Mouse (Mus musculus) mouse trophoblast stem cell (cell line): ENCODE measurements around the gene Ints1.
"Not testable (repeated sequence)": the region's sequence is repeated elsewhere in the genome, so short reads cannot be mapped to it uniquely, and the experiment has no call there.

ENCODE experiments used
- in situ Hi-C, 2 experiments: fragments of 300-500 bp; cut with MseI, MboI; formaldehyde crosslinking; loops; 2 replicates in 1 of 2; 3 replicates in 1 of 2; pipeline ENCODE4 v1.15.1; 2025

The Ints1 gene

DNA sequence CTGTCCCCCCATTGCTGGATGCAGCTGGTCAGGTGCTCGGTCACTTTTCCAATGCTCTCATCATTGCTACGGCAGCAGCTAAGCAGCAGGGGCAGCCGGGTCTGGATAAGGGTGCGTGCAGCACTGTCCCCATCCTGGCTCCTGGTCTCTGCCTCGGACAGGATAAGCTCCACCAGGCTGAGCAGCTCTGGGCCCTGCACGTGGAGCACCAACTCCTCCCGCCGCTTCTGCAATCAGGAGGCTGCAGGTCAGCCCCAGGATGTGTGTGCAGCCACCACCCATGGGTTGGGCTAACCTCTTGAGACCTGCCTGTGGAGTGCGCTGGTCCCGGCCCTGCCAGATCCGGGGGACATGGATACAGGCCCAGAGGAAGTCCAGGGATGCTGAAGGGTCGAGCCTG is 19.3 kb downstream of the Ints1 start:
- in situ Hi-C loops: no loop called here

- in situ Hi-C loops: no loop called here
These were observed 20.7 kb downstream of the Ints1 start for GRCm38 (mm10) chr5:139754753-139755152.

DNA sequence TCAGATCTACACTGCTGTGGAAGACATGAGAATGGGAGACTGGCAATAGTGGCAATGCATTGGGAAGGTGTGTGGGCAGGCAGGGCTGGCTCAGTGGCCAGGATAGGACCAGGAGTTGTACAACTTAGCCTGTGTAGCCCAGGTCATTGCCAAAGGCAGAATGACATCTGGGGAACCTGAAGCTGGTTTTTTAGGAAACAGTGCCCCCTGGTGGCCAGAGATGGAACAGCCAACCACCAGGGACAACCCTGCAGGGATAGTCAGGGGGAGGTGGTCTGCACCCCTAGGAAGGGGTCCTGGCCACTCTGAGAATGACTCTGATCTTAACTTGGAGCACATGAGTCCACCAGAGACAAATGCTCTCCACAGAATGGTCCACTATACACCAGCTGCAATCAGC is 24.9 kb downstream of the Ints1 start:
- in situ Hi-C loops: no loop called here

DNA sequence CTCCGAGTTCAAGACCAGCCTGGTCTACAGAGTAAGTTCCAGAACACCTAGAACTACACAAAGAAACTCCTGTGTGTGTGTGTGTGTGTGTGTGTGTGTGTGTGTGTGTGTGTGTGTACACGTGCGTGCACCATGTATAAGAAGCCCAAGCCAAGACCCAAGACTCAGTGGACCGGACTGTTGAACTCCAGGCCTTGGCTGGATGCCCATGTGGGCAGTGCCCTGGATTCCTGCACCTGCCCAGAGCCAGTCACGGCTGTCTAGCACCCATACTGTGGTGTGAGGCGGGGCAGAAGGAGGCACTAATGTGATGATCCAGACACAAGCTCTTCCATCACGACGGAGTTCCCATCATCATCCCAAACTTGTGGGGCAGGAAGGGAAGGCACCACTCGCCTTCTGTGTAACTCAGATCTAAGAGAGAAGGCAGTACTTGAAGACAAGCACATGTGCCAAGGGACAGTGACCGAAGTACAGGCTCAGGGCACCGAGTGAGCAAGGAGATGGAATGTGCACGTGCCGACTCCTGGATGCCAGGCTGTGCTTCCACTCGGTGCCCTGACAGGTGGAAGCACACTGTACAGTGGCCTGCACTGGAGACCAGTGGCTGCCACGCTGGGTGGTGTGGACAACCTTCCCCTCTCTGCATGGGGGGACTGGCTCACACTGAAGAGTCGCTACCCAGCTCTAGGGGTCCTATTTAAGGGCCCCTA is 25.9 kb downstream of the Ints1 start:
- in situ Hi-C loops: no loop called here

DNA sequence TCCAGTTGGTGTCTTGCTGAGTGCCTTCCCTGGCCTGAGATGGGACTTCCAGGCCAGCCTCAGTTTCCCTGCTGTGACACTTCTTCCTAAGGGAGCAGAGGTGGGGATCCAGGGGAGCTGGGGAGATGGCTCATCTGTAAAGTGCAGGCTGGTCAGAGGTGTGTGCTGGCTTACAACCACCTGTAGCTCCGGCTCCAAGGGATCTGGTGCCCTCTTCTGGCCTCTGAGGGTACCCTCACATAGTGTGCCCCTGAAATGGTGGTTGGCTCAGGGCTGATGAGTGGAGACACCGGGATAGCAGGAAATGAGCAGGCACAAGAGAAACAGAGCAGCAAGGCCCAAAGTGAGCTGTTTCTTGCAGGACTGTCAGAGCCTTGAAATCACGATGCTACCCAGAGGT is 29.7 kb downstream of the Ints1 start:
- in situ Hi-C loops: no loop called here

- in situ Hi-C loops: not testable (repeated sequence)
These were observed 32.8 kb downstream of the Ints1 start for GRCm38 (mm10) chr5:139742640-139743039.

- in situ Hi-C loops: no loop called here
These were observed 36.7 kb downstream of the Ints1 start for GRCm38 (mm10) chr5:139738592-139739315.

- in situ Hi-C loops: no loop called here
These were observed 37.5 kb downstream of the Ints1 start for GRCm38 (mm10) chr5:139737841-139738591.

GRCm38 (mm10) chr5:139736504-139736940 is 39.0 kb downstream of the Ints1 start:
- in situ Hi-C loops: no loop called here

DNA sequence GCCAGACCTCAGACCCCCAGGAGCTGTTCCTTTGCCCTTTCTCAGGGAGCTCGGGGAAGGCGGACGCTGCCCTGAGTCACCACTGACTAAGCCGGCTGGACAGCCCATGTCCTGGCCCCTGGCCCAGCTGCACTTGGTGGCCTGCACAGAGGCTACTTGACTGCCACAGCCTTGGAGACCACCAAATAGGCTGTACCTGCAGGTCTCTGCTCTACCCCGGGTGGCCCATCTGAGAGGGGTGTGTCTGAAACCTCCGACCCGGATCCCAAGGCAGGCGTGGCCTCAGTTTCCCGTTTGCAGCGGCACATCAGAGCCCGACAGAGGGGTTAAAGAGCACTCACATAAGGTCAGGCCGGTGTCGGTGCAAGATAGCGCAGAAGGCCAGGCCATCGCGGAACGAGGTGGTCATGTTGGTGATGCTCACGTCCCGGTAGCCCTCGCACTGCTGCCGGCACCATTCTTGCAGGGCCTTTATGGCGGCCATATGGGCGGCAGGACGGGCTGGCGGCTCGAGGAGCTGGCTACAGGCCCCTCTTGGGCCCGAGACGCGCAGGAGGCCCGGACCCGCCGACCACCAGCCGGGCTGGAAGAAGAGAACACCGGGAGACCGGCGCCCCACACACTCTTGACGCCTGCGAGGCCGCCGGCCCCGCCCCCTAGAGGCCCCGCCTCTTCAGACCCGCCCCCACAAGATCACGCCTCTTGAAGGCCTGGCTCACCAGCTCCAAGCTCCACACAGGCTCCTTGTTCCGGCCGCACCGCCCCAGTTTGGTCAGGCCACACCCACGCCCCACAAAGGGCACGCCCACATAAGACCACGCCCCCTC is 39.6 kb downstream of the Ints1 start, which contains the start of gene Micall2:
Micall2 (minus strand) TSS at position 660 of the 827 bp plus-strand sequence.
- in situ Hi-C loops: no loop called here

DNA sequence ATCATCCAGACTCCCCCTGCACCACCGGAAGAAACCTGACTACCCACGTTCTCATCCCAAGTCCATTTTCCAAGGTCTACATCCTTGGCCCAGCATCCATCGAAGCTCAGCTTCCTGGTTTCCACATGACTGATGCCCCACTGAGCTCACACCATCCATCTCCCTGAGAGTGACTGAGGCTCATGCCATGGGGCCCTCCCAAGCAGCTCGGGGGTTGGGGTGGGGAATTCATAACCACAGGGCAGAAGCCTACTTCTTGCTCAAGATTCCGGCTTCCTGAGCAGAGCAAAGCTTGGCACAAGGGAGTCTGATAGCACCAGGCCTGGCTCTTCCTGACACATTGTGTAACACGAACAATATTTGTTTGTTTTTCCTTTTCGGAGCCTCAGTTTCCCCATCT is 40.7 kb downstream of the Ints1 start:
- in situ Hi-C loops: no loop called here

DNA sequence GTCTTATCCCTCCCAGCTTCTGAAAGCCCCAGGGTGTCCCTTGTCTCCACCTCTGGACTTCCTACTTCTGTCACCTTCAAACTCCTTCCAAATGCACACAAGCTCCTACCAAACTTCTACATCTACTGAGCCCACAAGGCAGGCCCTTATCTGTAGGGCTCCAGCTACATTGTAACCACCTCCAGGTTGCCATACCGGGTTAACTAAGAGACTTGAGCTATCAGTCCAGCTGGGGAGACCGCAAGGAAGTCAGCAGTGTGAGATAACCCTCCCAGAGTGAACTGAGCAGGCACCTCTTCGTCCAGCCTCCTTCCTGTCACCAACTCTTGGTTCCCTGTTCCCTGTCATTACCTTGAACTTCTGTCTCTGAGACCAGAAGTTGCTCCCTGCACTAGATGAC is 41.5 kb downstream of the Ints1 start:
- in situ Hi-C loops: no loop called here

- in situ Hi-C loops: no loop called here
These were observed 42.8 kb downstream of the Ints1 start for GRCm38 (mm10) chr5:139732634-139733107.

DNA sequence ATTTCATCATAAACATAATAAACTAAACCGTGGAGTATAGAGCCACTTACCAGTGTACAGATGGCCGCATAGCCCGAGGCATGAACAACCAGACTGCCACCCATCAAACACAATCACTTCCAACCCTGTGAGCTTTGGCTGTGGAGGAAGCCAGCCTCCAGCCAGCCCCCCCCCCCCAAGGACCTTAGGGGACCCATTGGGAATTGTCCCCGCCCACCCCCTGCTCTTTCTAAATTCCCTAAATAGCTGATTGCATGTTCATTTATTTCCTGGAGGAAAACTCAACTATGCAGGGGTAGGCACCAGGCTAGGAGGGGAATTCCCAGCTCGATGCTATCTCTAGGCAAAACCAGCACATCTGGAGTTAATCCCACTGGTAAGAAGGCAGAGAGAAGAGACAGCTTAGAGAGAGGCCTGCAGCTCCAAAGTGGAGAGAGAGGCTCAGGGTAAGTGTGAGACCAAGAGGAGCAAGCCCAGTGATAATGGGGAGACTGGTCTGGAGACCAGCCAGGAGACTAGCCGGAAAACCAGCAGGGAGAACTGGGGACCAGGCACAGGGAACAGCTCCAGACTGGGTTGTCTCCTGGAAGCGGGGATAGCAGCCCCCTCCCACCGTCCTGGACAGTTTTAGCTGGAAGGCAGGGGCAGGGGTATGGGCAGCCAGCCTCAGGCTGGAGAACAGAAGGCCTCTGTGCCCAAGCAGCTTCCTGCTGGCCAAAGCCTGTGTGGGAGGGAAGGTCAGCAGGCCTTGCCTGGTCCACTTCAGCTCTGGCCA is 44.6 kb downstream of the Ints1 start:
- in situ Hi-C loops: no loop called here

DNA sequence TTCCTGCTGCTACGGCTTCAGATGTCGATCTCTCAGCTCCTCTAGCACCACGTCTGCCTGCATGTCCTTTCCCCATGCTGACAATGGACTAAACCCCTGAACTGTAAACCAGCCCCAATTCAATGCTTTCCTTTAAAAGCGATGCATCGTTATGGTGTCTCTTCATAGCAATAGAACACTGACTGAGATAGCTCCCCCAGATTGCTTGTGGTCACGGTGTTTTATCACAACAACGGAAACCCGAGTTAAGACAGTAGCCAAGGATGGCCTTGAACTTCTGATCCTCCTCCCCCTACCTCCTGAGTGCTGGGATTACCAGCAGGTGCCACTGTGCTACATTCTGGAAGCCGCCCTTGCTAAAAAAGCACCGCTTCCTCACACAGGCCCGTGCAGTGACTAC is 48.2 kb downstream of the Ints1 start:
- in situ Hi-C loops: no loop called here

- in situ Hi-C loops: no loop called here
These were observed 49.3 kb downstream of the Ints1 start for GRCm38 (mm10) chr5:139726186-139726585.

DNA sequence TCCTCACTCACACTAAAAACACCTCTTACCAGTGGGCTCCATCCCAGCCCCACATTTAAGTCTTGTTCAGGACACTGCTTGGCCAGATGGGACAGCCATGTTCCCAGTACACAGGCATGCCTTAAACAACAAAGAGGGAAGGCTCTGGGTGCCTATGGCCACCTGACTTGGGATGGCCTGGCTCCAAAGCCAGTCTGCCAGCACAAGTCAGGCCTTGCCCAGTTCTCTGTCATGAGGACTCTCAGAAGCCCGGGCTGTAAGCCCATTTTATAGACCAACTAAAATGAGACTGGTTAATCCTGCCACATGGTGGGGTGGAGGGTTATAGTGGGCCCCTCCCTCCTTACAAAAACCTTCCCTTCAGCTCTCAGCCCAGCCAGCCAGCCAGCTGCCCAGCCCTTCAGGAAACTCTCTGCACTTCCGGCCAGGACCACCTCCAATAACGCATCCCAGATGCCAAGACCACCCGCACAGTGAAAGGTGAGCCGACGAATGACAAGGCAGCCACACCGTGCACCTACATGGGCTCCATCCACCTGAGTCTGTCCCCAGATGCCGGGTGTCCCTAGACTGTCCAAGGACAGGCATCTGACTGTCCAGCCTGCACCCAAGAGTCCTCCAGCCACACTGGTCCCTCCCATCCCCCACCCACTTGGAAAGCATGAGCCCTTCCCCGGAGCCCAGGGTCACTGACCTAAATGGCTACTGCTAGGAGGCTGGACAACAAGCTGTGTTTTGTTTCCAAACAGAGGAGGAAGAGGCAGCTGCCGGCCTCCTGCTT is 50.9 kb downstream of the Ints1 start:
- in situ Hi-C loops: no loop called here

- in situ Hi-C loops: no loop called here
These were observed 52.4 kb downstream of the Ints1 start for GRCm38 (mm10) chr5:139723113-139723512.

GRCm38 (mm10) chr5:139722709-139723108 is 52.8 kb downstream of the Ints1 start:
- in situ Hi-C loops: no loop called here

- in situ Hi-C loops: no loop called here
These were observed 56.5 kb downstream of the Ints1 start for GRCm38 (mm10) chr5:139718949-139719348.
